Mouse (Mus musculus): ENCODE measurements at regions not wholly inside any gene's neighbourhood (a gene's known extent, or its start where the extent isn't known, plus 50 kb on each side); places are given as distances from the start of the nearest gene placed in this dataset.

GRCm38 (mm10) chr11:71636785-71637184, 112.9 kb upstream of the Wscd1 start:
- TF ChIP-seq GABPA (IDR thresholded peaks at IDR 0.05; ENCODE audit: low read depth, low read length) (no peak), CTCF (IDR thresholded peaks at IDR 0.05 in 2 of 3, conservative IDR thresholded peaks at IDR 0.05 in 1 of 3; ENCODE audit: control insufficient read depth in 1 of 3, insufficient read depth in 1 of 3, low read depth in 2 of 3, low read length in 3 of 3, poor library complexity in 1 of 3, severe bottlenecking in 1 of 3) (no peak), E2F4 (IDR thresholded peaks at IDR 0.05; ENCODE audit: borderline replicate concordance, low read depth, low read length) (no peak), MYB (IDR thresholded peaks at IDR 0.05; ENCODE audit: low read depth, low read length) (no peak), ETS1 (IDR thresholded peaks at IDR 0.05; ENCODE audit: low read depth, low read length) (no peak), SMC3 (IDR thresholded peaks at IDR 0.05; ENCODE audit: low read depth, low read length) (no peak)
- H3K79me2 ChIP-seq (ENCODE audit: control insufficient read depth, insufficient read depth, low read length, poor library complexity): no peaks in the 10 kb centered on the region
- no peaks in the 10 kb centered on the region for H3K27me3 ChIP-seq (ENCODE audit: control insufficient read depth in 1 of 2, insufficient read depth in 2 of 2, low read length in 2 of 2)
- no peaks in the 10 kb centered on the region for H3K9me3 ChIP-seq (replicated peaks; ENCODE audit: insufficient read depth, low read length)
- no peaks in the 10 kb centered on the region for H3K36me3 ChIP-seq (ENCODE audit: control insufficient read depth in 1 of 2, insufficient read depth in 2 of 2, low read length in 2 of 2)
- H3K9ac ChIP-seq (ENCODE audit: control insufficient read depth, low read depth, low read length, poor library complexity, severe bottlenecking): no peak overlapping the region
- H3K4me3 ChIP-seq (ENCODE audit: control insufficient read depth in 1 of 2, insufficient read depth in 1 of 2, low read depth in 2 of 2, low read length in 2 of 2): no peak overlapping the region
- no peak overlapping the region for H3K27ac ChIP-seq (ENCODE audit: control insufficient read depth, low read depth, low read length)
- no peaks in the 10 kb centered on the region for H3K4me1 ChIP-seq (ENCODE audit: control insufficient read depth in 1 of 2, insufficient read depth in 2 of 2, low read length in 2 of 2)
- DNase-seq (ENCODE audit: low read depth, low spot score): no peak

- no peaks in the 10 kb centered on the region for H3K36me3 ChIP-seq (ENCODE audit: control insufficient read depth in 1 of 2, insufficient read depth in 2 of 2, low read length in 2 of 2)
- DNase-seq (ENCODE audit: low read depth, low spot score): no peak
- no peak overlapping the region for H3K27ac ChIP-seq (ENCODE audit: control insufficient read depth, low read depth, low read length)
- TF ChIP-seq CHD1 (IDR thresholded peaks at IDR 0.05; ENCODE audit: low read depth, low read length) (no peak), ZMIZ1 (IDR thresholded peaks at IDR 0.05; ENCODE audit: low read depth, low read length) (no peak), USF2 (IDR thresholded peaks at IDR 0.05; ENCODE audit: borderline replicate concordance in 1 of 2, insufficient read depth in 1 of 2, low read depth in 1 of 2, low read length in 2 of 2) (no peak), EP300 (IDR thresholded peaks at IDR 0.05; ENCODE audit: low read depth in 1 of 2, low read length in 2 of 2) (no peak)
- H3K4me3 ChIP-seq (ENCODE audit: control insufficient read depth in 1 of 2, insufficient read depth in 1 of 2, low read depth in 2 of 2, low read length in 2 of 2): no peak overlapping the region
- no peaks in the 10 kb centered on the region for H3K9me3 ChIP-seq (replicated peaks; ENCODE audit: insufficient read depth, low read length)
- no peaks in the 10 kb centered on the region for H3K27me3 ChIP-seq (ENCODE audit: control insufficient read depth in 1 of 2, insufficient read depth in 2 of 2, low read length in 2 of 2)
- H3K4me1 ChIP-seq (ENCODE audit: control insufficient read depth in 1 of 2, insufficient read depth in 2 of 2, low read length in 2 of 2): no peaks in the 10 kb centered on the region
- no peak overlapping the region for H3K9ac ChIP-seq (ENCODE audit: control insufficient read depth, low read depth, low read length, poor library complexity, severe bottlenecking)
- H3K79me2 ChIP-seq (ENCODE audit: control insufficient read depth, insufficient read depth, low read length, poor library complexity): no peaks in the 10 kb centered on the region
Measured at GRCm38 (mm10) chr11:71642886-71643285, 106.8 kb upstream of the Wscd1 start.

GRCm38 (mm10) chr11:71651756-71652380, 97.9 kb upstream of the Wscd1 start:
- Histone ChIP-seq H3K4me3 (ENCODE audit: control insufficient read depth in 1 of 2, insufficient read depth in 1 of 2, low read depth in 2 of 2, low read length in 2 of 2) (no peak overlapping the region), H3K36me3 (ENCODE audit: control insufficient read depth in 1 of 2, insufficient read depth in 2 of 2, low read length in 2 of 2) (no peaks in the 10 kb centered on the region), H3K27ac (ENCODE audit: control insufficient read depth, low read depth, low read length) (no peak overlapping the region), H3K79me2 (ENCODE audit: control insufficient read depth, insufficient read depth, low read length, poor library complexity) (no peaks in the 10 kb centered on the region; the same call in 1 of the 2 replicates), H3K4me1 (ENCODE audit: control insufficient read depth in 1 of 2, insufficient read depth in 2 of 2, low read length in 2 of 2) (no peaks in the 10 kb centered on the region), H3K9me3 (replicated peaks; ENCODE audit: insufficient read depth, low read length) (no peaks in the 10 kb centered on the region), H3K9ac (ENCODE audit: control insufficient read depth, low read depth, low read length, poor library complexity, severe bottlenecking) (no peak overlapping the region), H3K27me3 (ENCODE audit: control insufficient read depth in 1 of 2, insufficient read depth in 2 of 2, low read length in 2 of 2) (no peaks in the 10 kb centered on the region)
- DNase-seq (ENCODE audit: low read depth, low spot score): no peak
- TF ChIP-seq HCFC1 (IDR thresholded peaks at IDR 0.05; ENCODE audit: low read depth, low read length) (no peak), CTCF (IDR thresholded peaks at IDR 0.05 in 2 of 3, conservative IDR thresholded peaks at IDR 0.05 in 1 of 3; ENCODE audit: control insufficient read depth in 1 of 3, insufficient read depth in 1 of 3, low read depth in 2 of 3, low read length in 3 of 3, poor library complexity in 1 of 3, severe bottlenecking in 1 of 3) (no peak), CHD1 (IDR thresholded peaks at IDR 0.05; ENCODE audit: low read depth, low read length) (no peak)
